Mouse (Mus musculus) liver, embryonic 14.5 days (tissue): Measurements from ENCODE around the gene Zbed4. TPM values are rescaled to one million over a fixed set of nuclear protein-coding genes. Genes with fewer than 3 reads are reported as not detected.

Experiments used
- ATAC-seq: fragments of 200-750 bp; cut with Nextera tagmentation; 2 replicates; pipeline ENCODE4 v1.8.0; 2017; ENCODE audit warnings: moderate number of reproducible peaks, mild to moderate bottlenecking, moderate library complexity; ENCODE audit not compliant: insufficient read depth
- DNase-seq, 3 experiments: peaks; one replicate each; pipeline ENCODE4 v3.0.0-alpha.2; 2012 to 2013; ENCODE audit warnings: low read depth in 3 of 3, low spot score in 3 of 3
- H3K27ac ChIP-seq: fragments of 300-500 bp; sonication (generic); 2 replicates; pipeline ENCODE4 v1.5.1; 2014; ENCODE audit warnings: moderate library complexity, mild to moderate bottlenecking, control low read depth, inconsistent platforms
- H3K27me3 ChIP-seq: fragments of 300-500 bp; sonication (generic); 2 replicates; pipeline ENCODE4 v1.6.1; 2014; ENCODE audit warnings: mild to moderate bottlenecking, low read length, moderate library complexity; ENCODE audit not compliant: control insufficient read depth, insufficient read depth
- H3K36me3 ChIP-seq: fragments of 300-500 bp; sonication (generic); replicated peaks from 2 replicates; pipeline ENCODE4 v1.6.1; 2014; ENCODE audit warnings: low read depth; ENCODE audit not compliant: control insufficient read depth, insufficient read depth
- H3K4me1 ChIP-seq, 2 experiments: fragments of 200-500 bp in 1 of 2; fragments of 300-500 bp in 1 of 2; sonication (generic) in 1 of 2; replicated peaks; 2 replicates each; pipeline ENCODE4 v1.6.1; 2012 to 2014; ENCODE audit warnings: antibody characterized with exemption in 1 of 2, inconsistent platforms in 1 of 2, low read length in 1 of 2; ENCODE audit not compliant: control insufficient read depth in 2 of 2, insufficient read depth in 2 of 2
- H3K4me2 ChIP-seq: fragments of 300-500 bp; sonication (generic); 2 replicates; pipeline ENCODE4 v1.6.1; 2014; ENCODE audit warnings: low read depth, mild to moderate bottlenecking, control low read depth, moderate library complexity
- H3K4me3 ChIP-seq, 2 experiments: fragments of 200-500 bp in 1 of 2; fragments of 300-500 bp in 1 of 2; sonication (generic) in 1 of 2; 2 replicates each; pipeline ENCODE4 v1.5.1; 2012 to 2014; ENCODE audit warnings: low read depth in 2 of 2, low read length in 2 of 2, mild to moderate bottlenecking in 2 of 2, control low read depth in 1 of 2, inconsistent platforms in 1 of 2, moderate library complexity in 1 of 2; ENCODE audit not compliant: insufficient read depth in 1 of 2
- H3K9ac ChIP-seq: fragments of 300-500 bp; sonication (generic); replicated peaks from 2 replicates; pipeline ENCODE4 v1.6.1; 2014; ENCODE audit warnings: mild to moderate bottlenecking, control low read depth, moderate library complexity
- H3K9me3 ChIP-seq: fragments of 300-500 bp; sonication (generic); 2 replicates; pipeline ENCODE4 v1.6.1; 2016; ENCODE audit warnings: low read length, mixed read lengths; ENCODE audit not compliant: control insufficient read depth
- CTCF ChIP-seq: IDR thresholded peaks from 2 replicates; pipeline ENCODE4 v1.5.1; 2016; ENCODE audit warnings: antibody characterized with exemption, low read depth, control low read depth
- EP300 ChIP-seq: IDR thresholded peaks from 2 replicates; pipeline ENCODE4 v1.6.1; 2016; ENCODE audit warnings: antibody characterized with exemption, low read depth
- WGBS: fragments of 180-500 bp; shearing (Covaris S2); extraction: QIAGEN DNeasy Blood & Tissue Kit; methylation state at CpG from one replicate; pipeline ENCODE4 v1.1.7; 2014; ENCODE audit not compliant: insufficient replicate concordance; 5-methylcytosine and 5-hydroxymethylcytosine counted together
- polyA plus RNA-seq, 2 experiments: library from polyadenylated mRNA; depleted of rRNA in 1 of 2; stranded (reverse) in 1 of 2; unstranded in 1 of 2; fragments of >200 nt; fragmentation: Nextera tagmentation in 1 of 2; extraction: Ambion mirVana in 1 of 2; gene quantifications; 2 replicates each; pipeline versions ENCODE4 v1.2.1 to v1.2.3; 2012 to 2014

Zbed4 gene
- polyA plus RNA-seq, 2 experiments: 8.0 to 11.5 TPM

- no peak for ATAC-seq
- no peak for DNase-seq
- no peak overlapping the region for H3K9ac ChIP-seq
- H3K4me3 ChIP-seq: no peak overlapping the region
- H3K27me3 ChIP-seq: no peaks in the 10 kb centered on the region
- H3K4me1 ChIP-seq: no peaks in the 10 kb centered on the region
- H3K27ac ChIP-seq: no peak overlapping the region
- TF ChIP-seq EP300 (no peak), CTCF (peak; percentile 60)
- peaks cover 73% of the 10 kb centered on the region for H3K36me3 ChIP-seq
- H3K4me2 ChIP-seq: no peak overlapping the region
- no peaks in the 10 kb centered on the region for H3K9me3 ChIP-seq
These were observed 35.1 kb upstream of the Zbed4 start for GRCm38 (mm10) chr15:88716350-88716749.

GRCm38 (mm10) chr15:88717239-88717638, 34.2 kb upstream of the Zbed4 start:
- H3K4me1 ChIP-seq: no peaks in the 10 kb centered on the region
- ATAC-seq (no peak), DNase-seq (no peak)
- H3K27me3 ChIP-seq: no peaks in the 10 kb centered on the region
- H3K9ac ChIP-seq: no peak overlapping the region
- H3K9me3 ChIP-seq: no peaks in the 10 kb centered on the region
- no peak overlapping the region for H3K4me3 ChIP-seq
- no peak overlapping the region for H3K27ac ChIP-seq
- peaks cover 70% of the 10 kb centered on the region for H3K36me3 ChIP-seq
- no peak overlapping the region for H3K4me2 ChIP-seq
- WGBS: 85% methylated on average over 9 of the region's 9 CpGs
- TF ChIP-seq EP300 (no peak), CTCF (no peak)

- Histone ChIP-seq H3K4me2 (no peak overlapping the region), H3K27ac (no peak overlapping the region), H3K4me1 (no peaks in the 10 kb centered on the region), H3K27me3 (no peaks in the 10 kb centered on the region), H3K9ac (no peak overlapping the region), H3K36me3 (peaks cover 72% of the 10 kb centered on the region), H3K9me3 (no peaks in the 10 kb centered on the region), H3K4me3 (no peak overlapping the region)
- WGBS: 84% methylated on average over 6 of the region's 6 CpGs
- TF ChIP-seq EP300 (no peak), CTCF (no peak)
- ATAC-seq (no peak), DNase-seq (no peak)
These were observed 28.3 kb upstream of the Zbed4 start for GRCm38 (mm10) chr15:88723205-88723604.

DNA sequence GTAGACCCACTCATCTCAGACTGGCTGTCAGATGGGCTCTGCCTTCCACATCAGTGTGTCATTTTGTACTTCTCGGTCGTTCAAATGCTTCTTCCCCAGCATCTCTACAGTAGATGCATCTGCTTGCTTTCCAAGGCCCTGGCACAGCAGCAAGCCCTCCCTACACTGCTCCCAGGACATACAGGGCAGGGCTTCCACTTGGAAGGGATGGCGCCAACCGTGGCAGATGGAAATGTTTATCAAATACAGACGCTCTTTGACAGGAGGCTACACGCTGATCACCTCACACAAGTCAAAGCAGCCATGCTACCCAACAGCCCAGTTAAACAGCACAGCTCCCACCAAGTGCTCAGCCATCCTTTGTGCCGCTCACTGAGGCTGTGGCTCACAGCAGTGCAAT, 27.1 kb upstream of the Zbed4 start:
- Histone ChIP-seq H3K9ac (no peak overlapping the region), H3K27ac (no peak overlapping the region), H3K27me3 (no peaks in the 10 kb centered on the region), H3K4me3 (no peak overlapping the region), H3K9me3 (no peaks in the 10 kb centered on the region), H3K4me1 (no peaks in the 10 kb centered on the region), H3K4me2 (no peak overlapping the region), H3K36me3 (peaks cover 74% of the 10 kb centered on the region)
- ATAC-seq: no peak
- DNase-seq: no peak
- 82% methylated on average over 7 of the region's 7 CpGs for WGBS
- TF ChIP-seq EP300 (no peak), CTCF (no peak)

- WGBS: 84% methylated on average over 5 of the region's 5 CpGs
- Histone ChIP-seq H3K4me1 (no peaks in the 10 kb centered on the region), H3K9me3 (no peaks in the 10 kb centered on the region), H3K27me3 (no peaks in the 10 kb centered on the region), H3K27ac (no peak overlapping the region), H3K4me3 (no peak overlapping the region), H3K4me2 (no peak overlapping the region), H3K36me3 (peaks cover 76% of the 10 kb centered on the region), H3K9ac (no peak overlapping the region)
- TF ChIP-seq CTCF (no peak), EP300 (no peak)
- DNase-seq (no peak), ATAC-seq (no peak)
These were observed 26.4 kb upstream of the Zbed4 start for GRCm38 (mm10) chr15:88725036-88725435.

DNA sequence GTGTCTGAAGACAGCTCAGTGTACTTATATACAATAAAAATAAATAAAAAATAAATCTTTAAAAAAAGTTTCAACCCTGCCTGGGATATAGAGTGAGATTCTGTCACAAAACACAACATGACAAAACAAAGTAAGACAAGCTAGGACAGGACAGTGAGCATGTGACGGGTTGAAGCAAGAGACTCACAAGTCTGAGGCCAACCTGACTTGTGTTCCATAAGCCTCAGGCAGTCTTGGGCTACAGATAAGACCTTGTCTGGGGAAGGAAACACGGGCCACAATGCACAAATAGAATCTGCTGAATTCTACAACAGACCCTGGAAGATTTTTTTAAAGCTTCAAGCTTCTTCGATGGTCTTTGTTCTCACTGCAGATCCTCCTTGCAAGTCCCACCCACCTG, 24.3 kb upstream of the Zbed4 start:
- DNase-seq (no peak), ATAC-seq (no peak)
- H3K27ac ChIP-seq: no peak overlapping the region
- no peak for TF ChIP-seq EP300
- TF ChIP-seq CTCF: no peak
- peaks cover 66% of the 10 kb centered on the region for H3K36me3 ChIP-seq
- H3K4me3 ChIP-seq: no peak overlapping the region
- H3K4me1 ChIP-seq: peaks cover 13 to 18% of the 10 kb centered on the region in 2 experiments
- no peak overlapping the region for H3K4me2 ChIP-seq
- 47% methylated on average over 3 of the region's 3 CpGs for WGBS
- no peak overlapping the region for H3K9ac ChIP-seq
- no peaks in the 10 kb centered on the region for H3K9me3 ChIP-seq
- H3K27me3 ChIP-seq: no peaks in the 10 kb centered on the region
